Mouse (Mus musculus) olfactory bulb, adult 2 months (tissue): ENCODE data around the gene Spats2l.

Source experiments
- CTCF ChIP-seq: fragments of 200-500 bp; IDR thresholded peaks from 2 replicates; pipeline ENCODE4 v1.5.1; 2012; ENCODE audit warnings: low read depth, mild to moderate bottlenecking, low read length, moderate library complexity; ENCODE audit not compliant: insufficient read depth
- POLR2A ChIP-seq: fragments of 200-500 bp; IDR thresholded peaks from 2 replicates; pipeline ENCODE4 v1.6.1; 2012; ENCODE audit warnings: mild to moderate bottlenecking, low read depth, low read length, moderate library complexity; ENCODE audit not compliant: insufficient read depth

DNA sequence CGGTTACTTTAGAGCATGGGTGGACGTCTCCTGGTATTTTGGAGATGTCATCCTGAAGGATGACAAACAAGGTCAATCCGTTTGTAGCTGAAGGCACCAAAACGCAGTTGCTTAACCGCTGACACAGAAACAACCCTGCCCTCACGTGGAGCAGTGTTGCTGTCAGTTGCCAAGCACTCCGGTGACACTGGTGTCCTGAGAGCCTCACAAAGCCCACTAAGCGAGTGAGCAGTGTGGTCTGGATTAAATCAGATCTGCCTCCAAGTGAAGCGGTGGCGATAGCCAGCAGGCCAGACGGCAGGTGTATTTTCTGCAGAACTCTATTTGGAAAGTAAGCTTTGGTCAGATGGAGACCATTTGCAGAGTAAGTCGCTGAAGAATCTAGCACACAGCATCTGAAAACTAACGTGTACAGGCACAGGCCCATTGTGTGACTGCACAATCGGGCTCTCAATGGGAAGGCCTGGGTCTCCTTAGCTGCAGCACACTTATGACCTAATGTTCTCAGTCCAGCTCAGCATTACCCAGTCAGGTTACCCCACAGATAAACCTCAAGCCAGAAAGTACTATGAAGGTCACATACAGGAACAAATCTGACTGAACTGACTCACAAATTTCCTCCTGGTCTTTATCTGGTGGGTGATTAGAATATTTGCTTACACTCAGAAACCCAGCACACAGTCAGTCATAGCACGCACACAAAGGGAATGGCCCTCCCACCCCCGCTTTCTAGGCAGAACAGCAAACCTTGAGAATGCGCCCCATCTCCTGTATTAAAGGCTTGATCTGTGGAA is 51.2 kb downstream of the Spats2l start:
- TF ChIP-seq POLR2A (no peak), CTCF (no peak)
